Mouse (Mus musculus): ENCODE measurements at regions not wholly inside any gene's neighbourhood (a gene's known extent, or its start where the extent isn't known, plus 50 kb on each side); places are given as distances from the start of the nearest gene placed in this dataset.

DNA sequence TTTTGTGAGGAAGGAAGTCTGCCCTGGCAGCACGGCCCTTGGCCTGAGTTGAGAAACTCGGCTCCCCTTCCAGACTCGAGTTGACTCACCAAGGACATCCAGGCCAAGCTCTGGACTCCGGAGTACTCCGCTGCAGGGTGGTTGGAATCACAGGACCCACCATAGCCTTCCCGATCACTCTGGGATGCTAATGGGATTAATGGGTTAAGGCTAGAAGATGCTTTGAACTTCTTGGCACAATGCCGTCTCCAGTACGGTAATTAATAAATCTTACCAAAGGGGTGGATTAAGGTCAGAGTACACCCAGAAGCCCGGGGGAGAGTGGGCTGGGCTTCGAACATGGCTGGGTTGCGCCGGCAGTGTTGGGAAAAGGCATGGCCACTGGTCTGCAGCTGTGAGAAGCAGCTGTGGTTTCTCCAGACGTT lies 200.8 kb upstream of the Dio3 start:
- no peak for DNase-seq (ENCODE audit: low read depth, low spot score)

DNA sequence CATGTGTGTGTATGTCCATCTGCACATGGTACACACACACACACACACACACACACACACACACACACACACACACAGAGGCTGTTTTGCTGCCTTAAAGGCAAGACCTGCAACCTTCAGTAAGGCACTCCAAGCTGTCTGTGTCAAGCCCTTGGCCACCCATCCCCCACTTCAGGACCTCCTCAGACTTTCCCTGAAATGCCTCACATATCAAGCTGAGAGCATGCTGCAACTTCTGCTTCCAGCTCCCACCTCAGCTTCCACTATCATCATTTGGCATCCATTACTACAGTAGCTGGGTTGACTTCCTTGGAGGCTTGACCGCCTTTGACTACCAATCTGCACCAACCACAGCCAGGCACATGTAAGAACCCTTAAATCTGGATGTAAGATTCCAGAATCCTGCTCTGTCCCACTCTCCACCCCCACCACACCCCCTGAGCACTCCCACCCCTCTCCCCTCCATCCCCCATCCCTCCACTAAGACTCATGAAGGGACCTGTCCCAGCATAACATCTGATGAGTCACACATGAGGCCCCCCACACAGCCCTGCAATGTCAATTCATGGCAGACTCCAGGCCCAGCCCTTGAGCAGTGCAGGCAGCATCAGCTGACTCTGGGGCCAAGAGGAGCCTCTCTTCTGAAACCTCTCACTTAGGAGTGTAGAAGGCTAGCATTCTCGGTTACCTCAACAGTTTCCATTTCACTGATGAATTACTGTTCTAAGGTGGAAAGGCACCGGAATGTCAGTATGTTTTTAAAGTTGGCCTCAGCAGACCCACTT lies 196.8 kb upstream of the Dio3 start:
- no peak for DNase-seq (ENCODE audit: low read depth, low spot score)

DNA sequence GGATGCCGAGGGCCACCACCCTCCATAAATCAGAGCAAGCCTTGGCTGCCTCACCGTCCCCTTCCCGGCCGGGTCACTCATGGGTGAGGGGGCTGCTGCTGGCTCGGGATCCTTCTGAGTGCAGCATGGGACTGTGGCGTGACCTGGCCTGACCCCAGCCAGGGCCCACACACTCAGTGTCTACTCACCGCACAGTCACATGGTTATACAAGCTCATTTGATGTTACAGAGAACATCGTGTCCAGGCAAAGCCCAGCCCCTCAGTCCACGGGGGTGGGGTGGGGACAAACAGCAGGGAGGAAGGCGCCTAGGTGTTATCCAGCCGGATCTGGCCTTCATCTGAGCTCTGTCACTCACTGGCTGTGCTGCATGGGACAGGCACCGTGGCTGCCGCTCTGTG lies 195.9 kb upstream of the Dio3 start:
- DNase-seq (ENCODE audit: low read depth, low spot score), result no peak

DNA sequence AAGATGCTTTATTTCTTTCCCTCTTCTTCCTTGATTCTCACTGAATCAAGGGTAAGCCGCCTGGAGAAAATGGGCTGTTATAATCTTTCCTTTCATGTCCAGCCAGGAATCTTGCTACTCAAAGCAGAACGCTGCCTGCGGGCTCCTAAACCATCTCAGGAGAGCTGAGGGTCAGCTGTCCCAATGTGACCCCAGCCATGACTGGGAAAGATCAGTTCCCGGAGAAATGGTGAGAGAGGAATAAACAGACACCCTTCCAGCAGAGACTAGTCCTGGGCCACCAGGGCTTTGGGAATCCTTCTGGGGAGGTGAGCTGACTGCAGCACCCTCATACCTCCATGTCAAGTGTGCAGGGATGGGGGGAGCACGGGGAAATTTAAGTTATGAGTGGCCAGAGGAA lies 195.4 kb upstream of the Dio3 start:
- no peak for DNase-seq (ENCODE audit: low read depth, low spot score)

DNA sequence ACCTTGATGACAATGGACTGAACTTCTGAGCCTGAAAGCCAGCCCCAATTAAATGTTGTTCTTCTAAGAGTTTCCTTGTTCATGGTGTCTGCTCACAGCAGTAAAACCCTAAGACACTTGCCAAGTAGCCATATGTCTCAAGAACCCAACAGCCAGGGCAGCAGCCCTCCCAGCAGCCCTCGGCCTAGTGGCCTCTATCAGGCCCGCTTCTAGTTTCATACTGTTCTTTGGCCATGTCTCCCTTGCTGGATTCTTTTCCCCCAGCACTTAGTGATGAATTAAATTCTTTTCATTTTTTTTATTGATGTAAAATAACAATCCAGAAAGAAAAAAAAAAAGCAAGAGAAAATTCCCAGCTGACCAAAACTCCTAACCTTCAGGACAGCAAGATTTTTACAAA lies 191.9 kb upstream of the Dio3 start:
- DNase-seq (ENCODE audit: low read depth, low spot score), result no peak

DNA sequence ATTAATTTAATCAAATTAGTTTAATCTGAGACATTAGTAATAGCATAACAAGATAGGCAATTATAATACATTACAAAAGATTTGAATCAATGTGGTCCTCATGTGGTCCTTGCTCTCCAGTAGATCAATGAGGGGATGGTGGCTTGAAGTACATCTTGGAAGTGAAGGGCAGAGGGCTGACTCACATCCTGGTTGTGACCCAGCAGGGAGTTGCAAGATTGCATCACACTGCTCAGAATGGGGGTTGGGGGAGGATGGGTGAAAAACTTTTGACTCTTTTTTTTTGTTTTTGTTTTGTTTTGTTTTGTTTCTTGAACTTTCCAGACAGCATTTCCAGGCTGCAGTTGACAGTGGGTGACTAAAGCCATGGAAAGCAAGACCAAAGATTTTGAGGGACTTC lies 191.1 kb upstream of the Dio3 start:
- DNase-seq (ENCODE audit: low read depth, low spot score), result no peak

DNA sequence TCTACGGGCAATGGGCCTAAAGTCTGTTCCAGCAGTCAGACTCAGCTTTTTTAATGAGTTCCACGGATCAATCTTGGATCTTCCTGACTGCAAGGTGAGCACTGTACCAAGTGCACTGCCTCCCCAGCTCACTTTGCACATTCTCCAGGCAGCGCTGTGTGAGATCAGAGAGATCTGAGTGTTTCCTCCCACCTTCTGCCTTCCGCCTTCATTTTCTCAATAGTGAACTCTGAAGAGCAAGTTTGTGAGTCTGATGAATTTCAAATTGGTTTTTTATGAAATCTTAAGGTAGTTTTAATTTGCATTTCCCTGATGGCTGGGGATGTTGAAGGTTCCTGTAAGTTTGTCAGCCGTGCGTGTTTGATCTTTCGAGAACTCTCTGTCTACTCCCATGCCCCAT lies 176.7 kb upstream of the Dio3 start:
- DNase-seq (ENCODE audit: low read depth, low spot score), result no peak

DNA sequence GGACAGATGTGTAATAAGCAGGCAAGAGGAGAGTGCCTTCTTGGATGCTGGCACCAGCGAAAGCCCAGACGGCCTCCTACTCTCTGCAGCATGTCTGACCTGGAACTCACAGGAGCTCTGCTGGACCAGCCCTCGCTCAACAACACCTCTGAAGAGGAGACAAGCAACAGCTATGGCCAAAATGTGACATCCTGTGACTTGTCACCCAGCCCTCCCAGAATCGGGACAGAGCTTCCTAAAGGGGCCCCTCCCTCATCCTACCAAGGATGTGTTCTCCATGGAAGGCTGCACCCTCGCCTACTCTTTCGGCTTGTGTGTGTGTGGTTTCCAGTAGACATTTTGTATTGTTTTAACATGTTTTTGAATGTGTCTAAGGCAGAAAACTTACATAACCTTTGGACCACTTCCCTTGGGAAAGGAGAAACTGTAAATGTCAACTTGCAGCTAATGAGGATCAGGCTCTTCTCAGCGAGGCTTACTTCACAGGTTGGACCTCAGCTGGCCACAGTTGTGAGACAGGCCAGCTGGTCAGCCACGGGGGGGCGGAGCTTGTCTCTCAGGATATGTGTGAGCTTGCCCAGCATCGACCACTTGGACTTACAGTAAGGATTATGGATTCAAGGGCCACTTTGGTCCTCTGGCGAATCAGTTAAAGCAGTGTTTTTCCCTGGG lies 166.7 kb upstream of the Dio3 start:
- no peak for DNase-seq (ENCODE audit: low read depth, low spot score)

DNA sequence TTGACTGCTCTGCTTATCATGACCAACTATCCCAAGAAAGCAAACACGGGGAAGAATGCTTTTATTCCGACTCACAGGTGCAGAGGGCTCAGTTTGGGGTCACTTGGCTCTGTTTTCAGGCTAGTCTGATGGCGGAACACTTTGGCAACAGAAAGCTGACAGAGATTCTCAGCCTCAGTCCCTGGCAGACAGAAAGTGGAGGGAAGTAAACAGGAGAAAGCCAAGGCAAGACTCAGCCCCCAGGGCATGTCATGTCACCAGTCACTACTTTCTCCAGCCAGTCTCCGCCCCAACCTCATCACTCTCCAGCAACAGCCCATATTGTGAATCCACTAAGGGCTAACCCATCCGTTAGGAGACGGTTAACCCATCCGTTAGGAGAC lies 166.2 kb upstream of the Dio3 start:
- no peak for DNase-seq (ENCODE audit: low read depth, low spot score)

DNA sequence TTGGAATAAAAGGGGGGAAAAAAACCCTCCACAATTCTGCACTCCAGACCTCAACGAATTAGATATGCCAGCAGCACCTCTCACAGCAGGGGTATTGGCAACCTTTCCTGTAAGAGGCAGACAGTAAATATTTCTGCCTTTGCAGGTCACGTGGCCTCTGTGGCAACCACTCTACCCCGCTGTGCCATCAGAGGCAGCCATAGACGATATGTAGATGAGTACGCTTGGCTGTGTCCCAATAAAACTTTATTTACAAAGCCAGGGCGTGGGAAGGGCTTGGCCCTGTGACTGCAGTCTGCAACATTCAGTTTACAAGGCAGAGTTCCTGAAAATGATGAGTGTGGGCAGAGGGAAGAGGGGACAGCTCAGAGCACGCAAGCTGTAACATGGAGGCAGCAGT lies 158.7 kb upstream of the Dio3 start:
- peak; percentile 36 for DNase-seq (ENCODE audit: low read depth, low spot score)

DNA sequence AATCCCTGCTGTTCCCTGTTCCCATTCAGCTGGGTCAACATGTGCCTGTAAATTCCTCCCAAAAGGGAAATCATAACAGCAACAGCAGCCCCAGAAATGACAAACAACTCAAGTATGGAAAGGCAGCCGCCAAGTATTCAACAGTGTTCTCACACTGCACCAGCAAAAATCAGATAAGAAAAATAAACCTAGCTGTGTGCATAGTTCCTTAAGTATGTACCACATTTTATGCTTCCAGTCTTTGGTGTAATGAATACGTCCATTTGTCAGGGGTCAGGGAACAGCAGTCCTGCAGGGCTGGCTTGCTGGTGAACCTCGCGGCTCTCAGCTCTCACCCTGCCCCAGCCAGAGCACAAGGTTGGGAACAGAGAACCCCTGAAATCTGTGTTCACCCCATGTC lies 155.9 kb upstream of the Dio3 start:
- no peak for DNase-seq (ENCODE audit: low read depth, low spot score)

DNA sequence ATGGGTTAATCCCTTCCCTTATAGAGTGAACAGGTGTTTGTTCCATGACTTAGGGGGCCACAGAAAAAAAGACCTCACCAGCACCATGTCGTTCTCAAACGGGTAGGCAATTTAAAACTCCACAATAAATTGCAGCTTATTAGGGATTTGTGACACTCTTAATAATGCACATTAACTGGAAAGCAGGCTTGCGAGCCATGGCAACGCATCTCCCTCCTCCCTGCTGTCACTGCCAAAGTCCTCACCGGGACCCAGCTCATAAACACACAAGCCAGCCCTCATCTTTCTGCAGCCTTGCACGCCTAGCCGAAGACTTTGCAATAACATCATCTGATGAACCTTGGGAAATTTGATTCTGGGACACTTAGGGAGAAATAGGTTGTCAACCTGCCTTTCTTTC lies 152.3 kb upstream of the Dio3 start:
- DNase-seq (ENCODE audit: low read depth, low spot score), result no peak

DNA sequence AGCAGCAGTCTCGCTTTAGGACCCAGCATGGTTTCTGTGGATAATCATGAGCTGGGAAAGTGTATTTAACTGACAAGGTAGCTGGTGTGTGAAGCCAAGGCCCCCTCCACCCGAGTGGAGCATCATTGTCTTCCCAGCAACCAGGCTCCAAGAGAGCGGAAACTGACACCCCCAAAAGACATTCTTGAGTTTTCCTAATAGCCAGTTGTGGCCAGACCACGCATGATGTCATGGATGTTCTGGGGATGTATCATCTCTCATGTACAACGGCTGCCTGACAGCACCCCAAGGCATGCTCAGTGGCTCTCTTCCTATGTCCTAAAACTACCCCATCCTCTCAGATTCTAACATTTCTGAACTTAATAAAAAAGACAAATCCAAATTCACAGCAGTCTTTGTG lies 133.5 kb upstream of the Dio3 start:
- DNase-seq (ENCODE audit: low read depth, low spot score), result no peak

DNA sequence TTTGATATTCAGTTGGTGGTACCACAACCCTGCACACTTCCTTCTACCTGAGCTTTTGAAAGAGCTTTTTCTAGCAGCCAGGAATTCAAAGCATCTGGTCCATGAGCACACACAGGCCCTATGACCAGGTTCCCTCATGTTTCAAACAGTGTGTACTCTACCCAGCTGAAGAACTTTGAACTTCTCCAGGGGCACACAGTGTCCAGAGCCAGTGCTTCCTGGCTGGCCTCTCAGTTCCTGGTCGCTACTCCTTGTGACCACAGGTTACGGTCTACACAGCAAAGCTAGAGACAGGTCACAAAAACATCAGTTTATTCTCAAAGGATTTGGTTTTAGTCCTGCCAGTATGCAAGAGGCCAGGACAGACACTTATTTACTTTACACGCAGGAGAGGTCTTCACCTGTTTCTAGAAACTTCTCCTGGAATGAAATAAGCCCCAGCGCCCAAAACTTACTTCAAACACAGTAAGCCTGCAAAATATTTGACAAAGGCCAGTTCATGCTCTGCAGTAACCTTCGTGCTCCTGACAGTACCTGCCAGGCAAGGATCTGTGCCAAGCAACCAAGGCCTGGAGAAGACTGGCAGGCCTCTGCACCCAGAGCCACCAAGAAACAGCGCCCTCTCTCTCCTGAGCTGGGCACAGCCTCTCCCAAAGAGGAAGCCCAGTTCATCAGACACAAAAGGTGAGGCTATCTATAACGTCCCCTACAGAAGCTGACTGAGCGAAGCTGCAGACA lies 124.5 kb upstream of the Dio3 start:
- DNase-seq (ENCODE audit: low read depth, low spot score), result no peak

DNA sequence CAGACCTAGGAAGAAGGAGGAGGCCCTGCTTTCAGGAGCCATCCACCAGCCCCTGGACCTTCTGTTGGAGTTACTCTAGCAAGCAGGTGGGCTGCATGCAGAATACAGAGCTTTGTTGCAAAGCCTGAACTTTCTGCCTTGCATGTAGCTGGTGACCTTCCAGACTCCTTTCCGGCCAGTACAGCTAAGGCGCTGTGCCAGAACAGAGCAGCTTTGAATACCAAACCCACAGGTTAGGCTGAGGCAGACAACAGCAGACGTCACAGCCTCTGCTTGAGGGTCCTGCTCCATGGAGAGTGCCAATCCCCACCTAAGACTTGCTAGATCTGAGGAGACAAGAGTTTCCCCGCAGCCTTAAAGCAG lies 123.9 kb upstream of the Dio3 start:
- no peak for DNase-seq (ENCODE audit: low read depth, low spot score)

DNA sequence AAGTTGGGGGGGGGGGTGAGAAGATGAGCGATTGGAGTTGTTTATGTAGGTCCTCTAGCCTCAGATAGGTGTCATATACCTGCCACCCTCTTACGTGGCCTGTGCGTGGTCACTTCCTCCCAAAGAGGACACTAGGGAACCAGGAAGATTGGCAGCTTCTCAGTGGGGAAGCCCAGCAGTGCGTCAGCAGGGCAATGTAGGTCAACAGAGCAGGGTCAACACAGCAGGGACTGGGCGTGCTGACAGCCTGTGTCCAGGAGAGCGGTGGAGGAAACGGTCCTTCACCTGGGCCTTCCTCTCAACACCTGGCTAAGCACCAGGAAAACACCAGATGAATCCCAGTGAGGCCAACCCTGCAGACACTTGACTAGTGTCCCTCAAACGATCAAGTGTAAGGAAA lies 122.4 kb upstream of the Dio3 start:
- no peak for DNase-seq (ENCODE audit: low read depth, low spot score)

DNA sequence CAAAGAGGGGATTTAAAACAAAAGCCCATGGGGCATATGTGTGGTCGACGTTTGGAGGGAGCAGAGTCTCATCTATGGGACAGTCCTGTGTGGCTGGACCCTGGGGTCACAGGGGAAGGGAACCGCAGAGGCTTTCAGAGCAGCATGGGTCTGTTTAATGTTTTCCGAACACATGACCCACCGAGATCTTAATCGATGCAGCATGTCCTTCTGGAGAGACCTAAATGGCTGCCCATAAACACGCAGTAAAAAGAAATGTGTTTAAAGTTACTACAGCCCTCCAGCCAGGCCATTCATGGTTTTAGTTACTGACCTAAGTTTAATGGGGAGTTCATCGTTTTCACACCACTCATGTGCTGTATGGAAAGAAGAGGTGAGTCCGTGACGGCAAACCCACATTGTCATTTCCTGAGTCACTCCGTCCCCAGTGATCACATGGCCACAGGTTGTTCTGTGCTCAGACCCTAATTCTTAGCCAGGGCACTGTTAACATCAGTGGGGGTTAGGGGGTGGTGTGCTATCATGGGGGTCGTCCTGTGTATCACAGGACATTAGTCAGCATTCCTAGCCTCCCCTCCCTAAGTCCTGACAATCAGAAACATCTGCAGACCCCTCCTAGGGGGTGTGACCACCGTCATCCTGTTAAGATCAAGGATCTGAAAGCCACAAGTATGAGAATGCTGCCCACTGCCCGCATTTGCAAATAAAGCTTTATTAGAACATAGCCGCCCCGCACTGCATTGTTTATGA lies 120.7 kb upstream of the Dio3 start:
- DNase-seq (ENCODE audit: low read depth, low spot score), result no peak

DNA sequence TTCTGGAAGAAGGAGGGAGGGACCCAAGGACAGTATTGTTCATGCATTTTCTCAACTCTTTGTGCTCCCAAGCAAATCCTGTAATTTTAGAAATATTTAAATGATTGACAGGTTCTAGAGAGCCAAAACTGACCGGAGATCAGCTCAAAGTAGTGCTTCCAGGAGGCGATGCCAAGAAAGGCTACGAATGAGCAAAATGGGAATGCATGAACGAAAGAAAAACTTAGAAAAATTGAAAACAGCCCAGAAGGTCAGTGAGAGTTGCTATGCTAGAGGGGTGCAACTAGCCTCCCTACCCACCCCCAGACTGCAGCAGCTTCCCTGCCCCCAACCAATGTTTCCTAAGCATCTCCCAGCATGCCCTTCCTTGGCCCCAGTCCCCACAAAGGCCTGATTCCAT lies 117.6 kb upstream of the Dio3 start:
- DNase-seq (ENCODE audit: low read depth, low spot score), result no peak

DNA sequence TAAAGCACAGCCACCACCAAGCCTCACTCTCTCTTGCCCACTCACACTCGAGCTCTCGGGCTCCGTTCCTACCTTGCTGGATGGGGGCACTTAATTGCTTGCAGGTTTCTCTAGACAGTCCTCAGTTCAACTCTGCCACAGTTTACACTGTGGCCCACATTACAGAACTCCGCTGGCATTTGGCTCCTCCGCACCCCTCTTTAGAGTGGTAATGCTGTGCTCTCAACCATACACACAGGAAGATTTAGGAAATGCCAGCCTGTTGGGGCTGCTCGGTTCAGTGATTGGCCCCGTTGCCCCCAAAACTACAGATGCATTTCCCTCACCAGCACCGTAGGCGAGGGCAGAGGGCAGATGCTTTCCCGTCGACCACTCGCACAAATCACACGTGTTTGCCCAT lies 113.4 kb upstream of the Dio3 start:
- DNase-seq (ENCODE audit: low read depth, low spot score), result no peak

DNA sequence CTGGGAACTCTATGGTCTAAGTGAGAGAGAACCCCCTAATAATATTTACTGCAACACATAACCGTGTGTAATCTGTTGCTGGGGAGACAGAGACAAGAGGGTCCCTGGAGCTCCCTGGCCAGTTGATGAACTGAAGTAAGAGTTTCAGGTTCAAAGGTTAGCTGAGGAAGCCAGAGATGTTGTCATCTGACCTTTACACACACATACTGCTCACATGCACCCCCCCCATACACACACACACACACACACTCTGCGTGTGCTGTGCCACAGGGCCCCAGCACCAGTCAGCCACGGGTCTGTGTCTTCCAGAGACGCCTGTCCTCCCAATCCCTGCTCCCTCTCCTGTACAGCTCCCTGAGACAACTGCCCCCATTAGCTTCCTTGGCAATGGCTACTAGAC lies 110.5 kb upstream of the Dio3 start:
- no peak for DNase-seq (ENCODE audit: low read depth, low spot score)

DNA sequence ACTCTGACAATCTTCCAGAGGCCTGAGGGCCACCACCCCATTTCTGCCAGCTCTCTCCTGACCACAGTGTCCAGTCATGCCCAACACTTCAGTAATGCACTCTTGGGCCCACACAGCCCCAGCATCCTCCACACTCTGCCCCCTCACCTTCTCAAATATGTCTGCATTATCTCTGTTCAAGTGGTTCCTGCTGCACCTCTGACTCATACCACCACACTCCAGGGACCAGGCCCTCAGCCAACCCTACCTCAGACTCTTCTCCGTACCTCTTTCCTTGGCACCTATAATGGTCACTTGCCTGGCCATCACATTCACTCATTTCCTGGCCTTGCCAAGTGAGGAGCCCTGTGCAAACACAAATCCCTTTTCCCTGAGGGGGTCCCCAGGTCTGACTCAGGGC lies 109.6 kb upstream of the Dio3 start:
- no peak for DNase-seq (ENCODE audit: low read depth, low spot score)

DNA sequence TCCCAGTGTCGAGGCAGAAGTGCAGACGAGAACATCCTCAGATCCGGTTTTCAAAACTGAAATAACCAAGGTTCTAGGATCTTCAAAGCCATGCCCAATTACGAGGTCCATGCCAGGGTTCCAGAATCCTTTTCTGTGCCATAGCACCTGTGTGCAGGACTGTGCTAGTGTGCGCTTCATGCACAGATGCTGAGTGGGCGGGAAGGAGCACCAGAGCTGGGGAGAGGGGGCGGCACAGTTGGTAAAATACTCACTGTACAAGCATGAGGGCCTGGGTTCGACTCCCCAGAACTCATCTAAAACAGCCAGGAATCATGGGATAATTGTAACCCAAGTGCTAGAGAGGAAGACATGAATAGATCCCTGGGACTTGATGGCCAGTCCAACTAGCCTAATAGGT lies 108.4 kb upstream of the Dio3 start:
- DNase-seq (ENCODE audit: low read depth, low spot score), result no peak
